Mouse (Mus musculus): Measurements from ENCODE around the gene Hoxd11.

DNA sequence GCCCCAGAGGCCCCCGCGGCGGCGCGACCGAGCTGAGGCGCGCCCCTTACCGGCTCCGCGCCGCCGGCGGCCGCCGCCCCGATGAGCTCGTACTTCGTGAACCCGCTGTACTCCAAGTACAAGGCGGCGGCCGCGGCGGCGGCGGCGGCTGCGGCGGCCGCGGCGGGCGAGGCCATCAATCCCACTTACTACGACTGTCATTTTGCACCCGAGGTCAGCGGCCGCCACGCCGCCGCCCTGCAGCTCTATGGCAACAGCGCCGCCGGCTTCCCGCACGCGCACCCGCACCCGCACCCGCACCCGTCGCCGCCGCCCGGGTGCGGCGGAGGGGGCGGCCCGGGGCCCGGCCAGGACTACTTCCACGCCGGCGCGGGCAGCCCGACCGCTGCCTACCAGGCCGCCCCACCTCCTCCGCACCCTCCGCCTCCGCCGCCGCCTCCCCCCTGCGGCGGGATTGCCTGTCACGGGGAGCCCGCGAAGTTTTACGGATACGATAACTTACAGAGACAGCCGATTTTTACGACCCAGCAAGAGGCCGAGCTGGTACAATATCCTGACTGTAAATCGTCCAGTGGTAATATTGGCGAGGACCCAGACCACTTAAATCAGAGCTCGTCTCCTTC is 26.2 kb downstream of the Hoxd11 start:
- TF ChIP-seq CTCF (IDR thresholded peaks at IDR 0.05; ENCODE audit: extremely low read depth, insufficient read depth, insufficient read length, insufficient replicate concordance) = no peak
- no peak for TF ChIP-seq POLR2A (IDR thresholded peaks at IDR 0.05; ENCODE audit: low read depth, low read length)
